Mouse (Mus musculus) midbrain, embryonic 11.5 days (tissue): ENCODE measurements around the gene Rad18. TPM values are rescaled to one million over a fixed set of nuclear protein-coding genes. Genes with fewer than 3 reads are reported as not detected.

Experiments used
- ATAC-seq: fragments of 200-750 bp; cut with Nextera tagmentation; 2 replicates; pipeline ENCODE4 v1.8.0; 2017; ENCODE audit warnings: moderate TSS enrichment, moderate library complexity; ENCODE audit not compliant: low FRiP score
- DNase-seq: peaks from one replicate; pipeline ENCODE4 v3.0.0; 2015; ENCODE audit warnings: low spot score; ENCODE audit errors: missing footprints
- H3K27ac ChIP-seq: fragments of 300-500 bp; sonication (generic); 2 replicates; pipeline ENCODE4 v1.5.1; 2014; ENCODE audit warnings: low read depth, low read length
- H3K27me3 ChIP-seq: fragments of 300-500 bp; sonication (generic); 2 replicates; pipeline ENCODE4 v1.6.1; 2014; ENCODE audit warnings: mild to moderate bottlenecking, low read length, moderate library complexity, mixed read lengths; ENCODE audit not compliant: control insufficient read depth, insufficient read depth
- H3K36me3 ChIP-seq: fragments of 300-500 bp; sonication (generic); 2 replicates; pipeline ENCODE4 v1.6.1; 2014; ENCODE audit warnings: mild to moderate bottlenecking, low read length, moderate library complexity, mixed read lengths; ENCODE audit not compliant: control insufficient read depth, insufficient read depth
- H3K4me1 ChIP-seq: fragments of 300-500 bp; sonication (generic); 2 replicates; pipeline ENCODE4 v1.6.1; 2014; ENCODE audit warnings: low read length; ENCODE audit not compliant: control insufficient read depth, insufficient read depth
- H3K4me2 ChIP-seq: fragments of 300-500 bp; sonication (generic); 2 replicates; pipeline ENCODE4 v1.6.1; 2014; ENCODE audit warnings: mild to moderate bottlenecking, moderate library complexity
- H3K4me3 ChIP-seq: fragments of 300-500 bp; sonication (generic); 2 replicates; pipeline ENCODE4 v1.5.1; 2014; ENCODE audit warnings: low read depth, low read length
- H3K9ac ChIP-seq: fragments of 300-500 bp; sonication (generic); 2 replicates; pipeline ENCODE4 v1.6.1; 2014; ENCODE audit warnings: low read length
- H3K9me3 ChIP-seq: fragments of 300-500 bp; sonication (generic); 2 replicates; pipeline ENCODE4 v1.6.1; 2016; ENCODE audit warnings: low read length; ENCODE audit not compliant: control insufficient read depth
- WGBS: fragments of 180-500 bp; shearing (Covaris S2); extraction: QIAGEN DNeasy Blood & Tissue Kit; methylation state at CpG from one replicate; pipeline ENCODE4 v1.1.7; 2014; 5-methylcytosine and 5-hydroxymethylcytosine counted together
- polyA plus RNA-seq: library from polyadenylated mRNA; unstranded; fragments of >200 nt; fragmentation: Nextera tagmentation; extraction: Ambion mirVana; gene quantifications from 2 replicates; pipeline ENCODE4 v1.2.1, GENCODE M21; 2014

Rad18 gene
- polyA plus RNA-seq, 1 experiment from 2014 or later: 39.7 TPM

DNA sequence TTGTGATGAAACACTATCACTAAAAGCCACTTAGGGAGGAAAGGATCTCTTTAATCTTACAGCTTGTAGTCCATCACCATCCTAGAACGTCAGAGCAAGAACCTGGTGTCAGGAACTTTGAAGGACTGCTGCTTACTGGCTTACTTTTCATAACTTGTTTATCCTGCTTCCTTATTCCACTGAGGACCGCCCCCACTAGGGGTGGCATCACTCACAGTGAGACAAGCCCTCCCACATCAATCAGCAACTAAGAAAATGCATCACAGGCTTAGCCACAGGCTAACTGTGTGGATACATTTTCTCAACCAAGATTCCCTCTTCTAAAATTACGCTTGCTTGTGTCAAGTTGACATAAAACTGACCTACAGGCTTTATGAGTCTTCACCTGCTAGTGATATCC lies 121.9 kb downstream of the Rad18 start:
- Histone ChIP-seq H3K36me3 (no peaks in the 10 kb centered on the region), H3K9ac (no peak overlapping the region), H3K4me2 (no peak overlapping the region), H3K4me3 (no peak overlapping the region), H3K9me3 (no peaks in the 10 kb centered on the region), H3K27me3 (no peaks in the 10 kb centered on the region), H3K27ac (no peak overlapping the region), H3K4me1 (no peaks in the 10 kb centered on the region)
- DNase-seq: no peak
- ATAC-seq: no peak
- 87% methylated on average over 3 of the region's 3 CpGs for WGBS

DNA sequence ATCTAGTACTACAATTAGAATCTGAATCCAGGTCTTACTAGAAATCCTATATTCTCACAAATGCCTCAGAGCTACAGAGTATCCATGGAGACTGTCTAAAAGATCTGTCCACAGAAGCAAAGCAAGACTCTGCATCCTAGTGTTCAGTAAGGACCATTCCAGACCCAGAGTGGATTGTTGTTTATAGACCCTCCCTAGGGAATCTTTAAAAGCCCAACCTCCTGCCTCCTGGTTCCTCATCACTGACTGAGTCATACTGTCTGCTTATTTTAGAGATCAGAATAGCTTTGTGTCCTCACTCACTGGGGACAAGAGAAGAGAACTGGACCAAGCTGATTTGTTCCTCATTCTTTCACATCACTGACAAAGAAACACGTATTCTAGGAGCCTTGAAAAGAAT lies 126.1 kb downstream of the Rad18 start:
- no peaks in the 10 kb centered on the region for H3K36me3 ChIP-seq

More for the DNA sequence above, 126.1 kb downstream of the Rad18 start:
- DNase-seq: no peak
- H3K9ac ChIP-seq: no peak overlapping the region
- H3K9me3 ChIP-seq: no peaks in the 10 kb centered on the region
- 47% methylated on average over 1 of the region's 1 CpGs for WGBS
- no peak overlapping the region for H3K4me3 ChIP-seq
- ATAC-seq: no peak
- no peaks in the 10 kb centered on the region for H3K27me3 ChIP-seq
- H3K4me2 ChIP-seq: no peak overlapping the region
- no peak overlapping the region for H3K27ac ChIP-seq
- H3K4me1 ChIP-seq: no peaks in the 10 kb centered on the region

Other genes starting within 250 kb of the Rad18 start
- gene Cav3, start 237.2 kb downstream of the Rad18 start, polyA plus RNA-seq: 0.11 TPM in 1 of 2 replicates, not detected in the other
- gene Oxtr, start 206.7 kb downstream of the Rad18 start, polyA plus RNA-seq: 0.11 and 0.26 TPM in 2 replicates